Mouse (Mus musculus) layer of hippocampus, adult 8-10 months (tissue): ENCODE measurements around the gene Gga3. TPM values are rescaled to one million over a fixed set of nuclear protein-coding genes. Genes with fewer than 3 reads are reported as not detected.
A peak's percentile ranks its signal among the peaks of the same experiment; 100 is the strongest.

Experiments used
- DNase-seq, 2 experiments: peaks; one replicate each; pipeline ENCODE4 v3.0.0; 2022; ENCODE audit warnings: low spot score in 2 of 2
- total RNA-seq, 4 experiments: library from RNA; stranded (reverse); gene quantifications; 2 replicates each; pipeline ENCODE4 v1.2.4; 2022

Gene Gga3
- total RNA-seq, 4 experiments from 2014 or later = 91.9 to 121 (median 102) TPM

- peak; percentile 68 to 77 for DNase-seq
These were observed 8.7 kb upstream of the Gga3 start, which contains the start of gene Mif4gd for GRCm38 (mm10) chr11:115612410-115613137. TSS of gene Mif4gd (minus strand) at chr11:115612969.

- DNase-seq = peak; percentile 59 to 61
These were observed 8.2 kb upstream of the Gga3 start for GRCm38 (mm10) chr11:115612059-115612409.

GRCm38 (mm10) chr11:115611173-115611572 is 7.3 kb upstream of the Gga3 start:
- no peak for DNase-seq

- DNase-seq = no peak
These were observed 5.7 kb upstream of the Gga3 start for GRCm38 (mm10) chr11:115609576-115609975.

GRCm38 (mm10) chr11:115608421-115609399 is 4.9 kb upstream of the Gga3 start:
- DNase-seq = no peak

- DNase-seq = no peak
These were observed 2.9 kb upstream of the Gga3 start for GRCm38 (mm10) chr11:115606733-115607132.

- no peak for DNase-seq
These were observed 449 bp upstream of the Gga3 start for GRCm38 (mm10) chr11:115604304-115604696.

- DNase-seq = no peak
These were observed 749 bp downstream of the Gga3 start for GRCm38 (mm10) chr11:115603128-115603475.

GRCm38 (mm10) chr11:115601174-115601573 is 2.7 kb downstream of the Gga3 start:
- DNase-seq = no peak

GRCm38 (mm10) chr11:115600743-115601142 is 3.1 kb downstream of the Gga3 start:
- DNase-seq = no peak

- DNase-seq = no peak
These were observed 4.1 kb downstream of the Gga3 start for GRCm38 (mm10) chr11:115599722-115600121.

- no peak for DNase-seq
These were observed 5.5 kb downstream of the Gga3 start for GRCm38 (mm10) chr11:115598309-115598708.

- DNase-seq = no peak
These were observed 8.6 kb downstream of the Gga3 start for GRCm38 (mm10) chr11:115595209-115595608.

GRCm38 (mm10) chr11:115590526-115591075 is 13.2 kb downstream of the Gga3 start:
- no peak for DNase-seq

GRCm38 (mm10) chr11:115587984-115588383 is 15.9 kb downstream of the Gga3 start:
- no peak for DNase-seq

GRCm38 (mm10) chr11:115586403-115586802 is 17.4 kb downstream of the Gga3 start:
- no peak for DNase-seq

- DNase-seq = no peak
These were observed 18.2 kb downstream of the Gga3 start for GRCm38 (mm10) chr11:115585573-115586100.

- no peak for DNase-seq
These were observed 19.3 kb downstream of the Gga3 start for GRCm38 (mm10) chr11:115584376-115585073.

- DNase-seq = no peak
These were observed 20.8 kb downstream of the Gga3 start for GRCm38 (mm10) chr11:115582913-115583606.

- DNase-seq = no peak
These were observed 24.8 kb downstream of the Gga3 start for GRCm38 (mm10) chr11:115579080-115579479.

- DNase-seq = no peak
These were observed 38.9 kb downstream of the Gga3 start for GRCm38 (mm10) chr11:115564961-115565360.
